Mouse (Mus musculus) left cerebral cortex, adult 9 months (tissue): Measurements from ENCODE around the gene R3hcc1l.

Source experiments
- DNase-seq, 2 experiments: peaks; one replicate each; pipeline ENCODE4 v3.0.0; 2022; ENCODE audit warnings: low spot score in 2 of 2

The R3hcc1l gene

GRCm38 (mm10) chr19:42540649-42541048 is 22.1 kb downstream of the R3hcc1l start:
- DNase-seq: no peak

- no peak for DNase-seq
Measured at GRCm38 (mm10) chr19:42558701-42559100, 40.1 kb downstream of the R3hcc1l start.

GRCm38 (mm10) chr19:42561991-42562390 is 43.4 kb downstream of the R3hcc1l start:
- DNase-seq: no peak

- no peak for DNase-seq
Measured at GRCm38 (mm10) chr19:42562981-42563380, 44.4 kb downstream of the R3hcc1l start.

- no peak for DNase-seq
Measured at GRCm38 (mm10) chr19:42563726-42564270, 45.2 kb downstream of the R3hcc1l start.

- DNase-seq: no peak
Measured at GRCm38 (mm10) chr19:42566283-42567019, 47.9 kb downstream of the R3hcc1l start.

GRCm38 (mm10) chr19:42567020-42567419 is 48.5 kb downstream of the R3hcc1l start:
- no peak for DNase-seq

GRCm38 (mm10) chr19:42569076-42569475 is 50.5 kb downstream of the R3hcc1l start:
- no peak for DNase-seq

GRCm38 (mm10) chr19:42571291-42571690 is 52.7 kb downstream of the R3hcc1l start:
- no peak for DNase-seq

GRCm38 (mm10) chr19:42575317-42575716 is 56.8 kb downstream of the R3hcc1l start:
- no peak for DNase-seq

GRCm38 (mm10) chr19:42576856-42577255 is 58.3 kb downstream of the R3hcc1l start:
- DNase-seq: no peak

GRCm38 (mm10) chr19:42578631-42579030 is 60.1 kb downstream of the R3hcc1l start:
- DNase-seq: no peak

GRCm38 (mm10) chr19:42580701-42581100 is 62.1 kb downstream of the R3hcc1l start:
- no peak for DNase-seq

GRCm38 (mm10) chr19:42582811-42583370 is 64.3 kb downstream of the R3hcc1l start:
- no peak for DNase-seq

GRCm38 (mm10) chr19:42583677-42584076 is 65.1 kb downstream of the R3hcc1l start:
- no peak for DNase-seq

GRCm38 (mm10) chr19:42584188-42584587 is 65.6 kb downstream of the R3hcc1l start:
- no peak for DNase-seq

GRCm38 (mm10) chr19:42587704-42588103 is 69.1 kb downstream of the R3hcc1l start:
- DNase-seq: no peak

GRCm38 (mm10) chr19:42589246-42589645 is 70.7 kb downstream of the R3hcc1l start:
- peak in 1 of 2 experiments; percentile 18 for DNase-seq

- no peak for DNase-seq
Measured at GRCm38 (mm10) chr19:42591534-42591933, 73.0 kb downstream of the R3hcc1l start.

GRCm38 (mm10) chr19:42593456-42593855 is 74.9 kb downstream of the R3hcc1l start:
- no peak for DNase-seq

- DNase-seq: no peak
Measured at GRCm38 (mm10) chr19:42595066-42595465, 76.5 kb downstream of the R3hcc1l start.

- DNase-seq: no peak
Measured at GRCm38 (mm10) chr19:42597286-42597685, 78.7 kb downstream of the R3hcc1l start.

- no peak for DNase-seq
Measured at GRCm38 (mm10) chr19:42597896-42598295, 79.3 kb downstream of the R3hcc1l start.
